18 mouse cellular contexts compared by ENCODE assay signal in the genomic region with DNA sequence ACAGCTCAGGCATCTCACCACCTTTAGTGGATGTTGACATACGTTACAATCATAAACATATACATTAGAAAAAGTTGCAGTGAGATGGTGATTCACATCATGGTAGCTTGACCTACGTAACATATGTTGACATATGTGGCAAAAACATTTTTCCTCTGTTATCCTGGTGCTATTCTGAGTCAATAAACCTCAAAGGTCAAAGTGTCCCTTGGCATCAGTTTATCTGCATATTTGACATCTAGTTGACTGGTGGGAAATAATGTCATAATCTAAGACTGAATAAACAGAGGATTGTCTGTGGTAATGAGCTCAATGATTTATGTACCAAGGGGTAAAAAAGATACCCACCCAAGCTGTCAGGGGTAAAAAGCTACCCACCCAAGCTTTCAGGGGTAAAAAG.
"Had no signal": no experiment of that assay in that cellular context is flagged by ENCODE, and none has a peak within 500 bp of the region (broad histone marks: within the 10 kb centered on the region; RNA-seq: fewer than 3 reads in every experiment).

No protein-coding gene starts in this region.

- H3K27ac ChIP-seq: limb, embryonic 12.5 days; limb, embryonic 15.5 days; liver, embryonic 14.5 days; lung, embryonic 15.5 days; midbrain, embryonic 10.5 days; midbrain, embryonic 13.5 days; neural tube, embryonic 13.5 days had no signal

- H3K4me3 ChIP-seq: limb, embryonic 12.5 days; limb, embryonic 15.5 days; lung, embryonic 15.5 days; megakaryocyte, embryonic 14.5 days; midbrain, embryonic 10.5 days; midbrain, embryonic 13.5 days; myocyte; neural tube, embryonic 13.5 days had no signal

- H3K9ac ChIP-seq: limb, embryonic 12.5 days; limb, embryonic 15.5 days; liver, embryonic 14.5 days; lung, embryonic 15.5 days; midbrain, embryonic 13.5 days; neural tube, embryonic 13.5 days had no signal

- H3K4me1 ChIP-seq: limb, embryonic 12.5 days; limb, embryonic 15.5 days; megakaryocyte, embryonic 14.5 days had no signal

- H3K9me3 ChIP-seq: limb, embryonic 12.5 days; limb, embryonic 15.5 days; lung, embryonic 15.5 days; megakaryocyte, embryonic 14.5 days; midbrain, embryonic 10.5 days; midbrain, embryonic 13.5 days; neural tube, embryonic 13.5 days had no signal

- H3K27me3 ChIP-seq: limb, embryonic 12.5 days; limb, embryonic 15.5 days; lung, embryonic 15.5 days; megakaryocyte, embryonic 14.5 days; midbrain, embryonic 13.5 days; neural tube, embryonic 13.5 days had no signal

- DNase-seq: left cerebral cortex, postnatal 4 days; lung, adult 18-20 months; lung, postnatal 10 days; lung, postnatal 36 days; retina, postnatal 1 day; right cerebral cortex, postnatal 25 days; thymus, adult 18-20 months; thymus, postnatal 36 days had no signal

- H3K4me2 ChIP-seq: limb, embryonic 12.5 days; limb, embryonic 15.5 days; lung, embryonic 15.5 days; midbrain, embryonic 13.5 days; neural tube, embryonic 13.5 days had no signal

- ATAC-seq: midbrain, embryonic 13.5 days; midbrain, embryonic 16.5 days had no signal

- H3K36me3 ChIP-seq: limb, embryonic 12.5 days; limb, embryonic 15.5 days; midbrain, embryonic 10.5 days; midbrain, embryonic 13.5 days; neural tube, embryonic 13.5 days had no signal
